Mouse (Mus musculus) myocyte (in vitro differentiated cells): ENCODE results near the gene 4933407L21Rik.

Source experiments
- E2F4 ChIP-seq: IDR thresholded peaks from one replicate; pipeline ENCODE4 v1.6.1; 2011; ENCODE audit warnings: mild to moderate bottlenecking, control low read depth, moderate library complexity; ENCODE audit not compliant: insufficient read depth
- MAX ChIP-seq: IDR thresholded peaks from one replicate; pipeline ENCODE4 v1.6.1; 2011; ENCODE audit warnings: low read depth, mild to moderate bottlenecking, control low read depth
- MYOD1 ChIP-seq, 3 experiments: IDR thresholded peaks; one replicate each; pipeline ENCODE4 v1.6.1; 2011; ENCODE audit warnings: control low read depth in 2 of 3, low read depth in 2 of 3, mild to moderate bottlenecking in 2 of 3, moderate library complexity in 1 of 3; ENCODE audit not compliant: insufficient read length in 2 of 3, control insufficient read depth in 1 of 3
- POLR2A ChIP-seq: IDR thresholded peaks from one replicate; pipeline ENCODE4 v1.6.1; 2011; ENCODE audit warnings: low read depth, mild to moderate bottlenecking, control low read depth, moderate library complexity; ENCODE audit not compliant: insufficient read length
- POLR2AphosphoS2 ChIP-seq: IDR thresholded peaks from one replicate; pipeline ENCODE4 v1.6.1; 2011; ENCODE audit warnings: low read depth, control low read depth; ENCODE audit not compliant: insufficient read length
- REST ChIP-seq: IDR thresholded peaks from one replicate; pipeline ENCODE4 v1.6.1; 2011; ENCODE audit warnings: mild to moderate bottlenecking, control low read depth, moderate library complexity; ENCODE audit not compliant: insufficient read depth, insufficient read length
- SRF ChIP-seq: IDR thresholded peaks from one replicate; pipeline ENCODE4 v1.6.1; 2011; ENCODE audit warnings: low read depth; ENCODE audit not compliant: control insufficient read depth, insufficient read length
- TCF3 ChIP-seq: IDR thresholded peaks from one replicate; pipeline ENCODE4 v1.6.1; 2011; ENCODE audit warnings: low read depth, control low read depth; ENCODE audit not compliant: insufficient read length
- USF1 ChIP-seq: IDR thresholded peaks from one replicate; pipeline ENCODE4 v1.6.1; 2011; ENCODE audit warnings: low read depth, mild to moderate bottlenecking, control low read depth, moderate library complexity

GRCm38 (mm10) chr1:85988351-85988750, 60.1 kb downstream of the 4933407L21Rik start:
- TF ChIP-seq POLR2AphosphoS2 (no peak), TCF3 (no peak), USF1 (no peak), POLR2A (no peak), MAX (no peak), REST (no peak), E2F4 (no peak), SRF (no peak), MYOD1 (IDR thresholded peaks at IDR 0.05; ENCODE audit: control insufficient read depth in 1 of 3, insufficient read length in 2 of 3, low read depth in 2 of 3) (no peak)
